Mouse (Mus musculus): ENCODE measurements at regions not wholly inside any gene's neighbourhood (a gene's known extent, or its start where the extent isn't known, plus 50 kb on each side); places are given as distances from the start of the nearest gene placed in this dataset.

GRCm38 (mm10) chr1:98860236-98860635, 439.3 kb downstream of the Slco6d1 start:
- TF ChIP-seq CTCF (IDR thresholded peaks at IDR 0.05; ENCODE audit: borderline replicate concordance, extremely low read depth, insufficient read depth, insufficient read length) (no peak), POLR2A (IDR thresholded peaks at IDR 0.05; ENCODE audit: borderline replicate concordance, extremely low read depth, insufficient read depth, insufficient read length, poor library complexity, severe bottlenecking) (no peak)

All from brain, embryonic 14.5 days (tissue).